Mouse (Mus musculus): ENCODE data around the gene Tfeb. TPM values are rescaled to one million over a fixed set of nuclear protein-coding genes. Genes with fewer than 3 reads are reported as not detected.

Tfeb gene
- total and polyA plus RNA-seq, 3 experiments, result 29.1 to 49.3 (median 39.9) TPM

DNA sequence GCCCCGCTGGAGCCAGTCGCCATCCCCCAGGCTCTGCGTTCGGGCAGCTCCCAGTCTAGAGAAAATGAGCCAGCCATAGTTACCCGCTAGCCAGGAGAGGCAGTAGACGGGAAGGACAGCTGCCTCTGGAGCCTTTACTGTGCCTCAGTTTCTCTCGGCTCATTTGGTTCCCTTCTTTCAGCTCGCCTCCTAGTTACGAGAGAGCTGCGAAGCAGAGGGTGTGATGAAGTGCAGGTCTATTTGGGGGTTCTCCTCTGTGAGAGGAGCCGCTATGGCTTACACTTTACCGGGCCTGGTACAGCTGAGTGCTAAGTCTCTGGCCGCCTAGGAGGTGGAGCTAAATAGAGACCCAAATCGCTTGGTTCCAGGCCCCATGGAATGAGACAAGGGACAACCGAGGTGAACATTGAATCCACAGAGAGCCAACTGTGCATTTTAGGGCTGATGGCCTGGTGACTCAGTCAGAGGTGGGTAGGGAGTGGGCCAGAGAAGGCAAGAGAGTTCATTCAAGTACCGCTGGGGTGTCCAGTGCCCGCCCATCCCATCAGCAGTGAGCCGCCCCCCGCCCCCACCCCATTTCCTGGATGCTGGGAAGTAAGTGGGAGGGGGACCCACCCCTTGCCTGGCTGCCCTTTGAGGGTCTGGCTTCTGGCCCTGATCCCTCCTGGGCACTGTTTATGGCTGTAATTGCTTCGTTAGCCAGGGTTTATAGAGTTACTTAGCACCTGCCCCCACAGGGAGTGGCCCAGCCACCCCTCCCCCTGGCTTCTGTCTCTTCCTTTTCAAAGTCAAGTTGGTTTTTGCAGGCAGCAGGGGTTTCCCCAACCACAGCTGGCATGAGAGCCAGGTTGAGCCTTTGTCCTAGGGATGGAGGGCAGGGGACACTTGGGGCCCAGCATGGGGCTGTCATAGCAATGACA is 2.3 kb downstream of the Tfeb start:
- DNase-seq (ENCODE audit: extremely low read depth), result peak; percentile 92
- dilution Hi-C loops (cut with MboI; ENCODE audit: extremely low pct_ligation_motif_present, extremely low pct_unique_long_range_greater_than_20kb, low sequenced_read_pairs), result no loop called here
- in situ Hi-C loops (cut with MboI; ENCODE audit: low pct_ligation_motif_present, low pct_unique_long_range_greater_than_20kb, low sequenced_read_pairs), result no loop called here
- TF ChIP-seq SIN3A (IDR thresholded peaks at IDR 0.05; ENCODE audit: low read length) (peak; percentile 81), TBP (conservative IDR thresholded peaks at IDR 0.05; ENCODE audit: low read depth, low read length) (peak; percentile 94), KAT2A (IDR thresholded peaks at IDR 0.05; ENCODE audit: insufficient replicate concordance, low read length) (0 out of 2 replicates have a peak, but pooled peaks have one; percentile 41), USF2 (conservative IDR thresholded peaks at IDR 0.05; ENCODE audit: low read depth, low read length) (no peak), RCOR1 (conservative IDR thresholded peaks at IDR 0.05; ENCODE audit: low read depth, low read length) (peak; percentile 68; the same call in 1 of the 2 replicates), MXI1 (IDR thresholded peaks at IDR 0.05; ENCODE audit: low read depth, low read length) (peak; percentile 53), MAZ (IDR thresholded peaks at IDR 0.05; ENCODE audit: low read depth, low read length) (peak; percentile 83), USF1 (IDR thresholded peaks at IDR 0.05; ENCODE audit: low read depth, low read length) (no peak), UBTF (IDR thresholded peaks at IDR 0.05; ENCODE audit: low read depth, low read length) (no peak), MYC (IDR thresholded peaks at IDR 0.05; ENCODE audit: low read depth, low read length) (peak; percentile 46; the same call in 1 of the 2 replicates), MEF2A (IDR thresholded peaks at IDR 0.05; ENCODE audit: borderline replicate concordance, low read depth, low read length) (peak; percentile 70; the same call in 1 of the 2 replicates), ZKSCAN1 (IDR thresholded peaks at IDR 0.05; ENCODE audit: borderline replicate concordance, low read depth, low read length) (no peak), ZNF384 (IDR thresholded peaks at IDR 0.05; ENCODE audit: low read depth, low read length) (no peak), EP300 (IDR thresholded peaks at IDR 0.05; ENCODE audit: low read length) (peak; percentile 79), TCF12 (IDR thresholded peaks at IDR 0.05; ENCODE audit: low read depth, low read length) (peak; percentile 96), BHLHE40 (IDR thresholded peaks at IDR 0.05; ENCODE audit: low read depth, low read length) (peak; percentile 73), RAD21 (IDR thresholded peaks at IDR 0.05; ENCODE audit: low read depth, low read length) (no peak; the same call in 1 of the 2 replicates), NELFE (IDR thresholded peaks at IDR 0.05; ENCODE audit: low read depth, low read length) (peak; percentile 56), ZC3H11A (IDR thresholded peaks at IDR 0.05; ENCODE audit: low read depth, low read length) (no peak), HCFC1 (IDR thresholded peaks at IDR 0.05; ENCODE audit: low read depth, low read length) (no peak; the same call in 1 of the 2 replicates), ETS1 (conservative IDR thresholded peaks at IDR 0.05; ENCODE audit: low read depth, low read length) (peak; percentile 90), E2F4 (IDR thresholded peaks at IDR 0.05; ENCODE audit: insufficient replicate concordance, low read depth, low read length) (no peak), PAX5 (IDR thresholded peaks at IDR 0.05; ENCODE audit: low read length) (no peak), IRF4 (IDR thresholded peaks at IDR 0.05; ENCODE audit: low read depth, low read length) (peak; percentile 77), CHD2 (IDR thresholded peaks at IDR 0.05; ENCODE audit: low read length) (peak; percentile 93), ELF1 (IDR thresholded peaks at IDR 0.05; ENCODE audit: low read depth, low read length) (0 out of 2 replicates have a peak, but pooled peaks have one; percentile 39), JUND (conservative IDR thresholded peaks at IDR 0.05; ENCODE audit: low read depth, low read length) (no peak), JUN (IDR thresholded peaks at IDR 0.05; ENCODE audit: insufficient read depth, low read depth, low read length) (no peak), CTCF (conservative IDR thresholded peaks at IDR 0.05 in 1 of 2, IDR thresholded peaks at IDR 0.05 in 1 of 2; ENCODE audit: low read depth in 2 of 2, low read length in 2 of 2) (no peak; a peak in 1 of 4 replicates), POLR2AphosphoS2 (IDR thresholded peaks at IDR 0.05; ENCODE audit: low read depth, low read length) (peak; percentile 59; the same call in 1 of the 2 replicates), MAFK (IDR thresholded peaks at IDR 0.05; ENCODE audit: insufficient replicate concordance, low read length) (no peak), ZMIZ1 (IDR thresholded peaks at IDR 0.05; ENCODE audit: low read depth, low read length) (no peak; the same call in none of the 2 replicates), NRF1 (IDR thresholded peaks at IDR 0.05; ENCODE audit: low read depth, low read length) (no peak; the same call in 1 of the 2 replicates), POLR2A (IDR thresholded peaks at IDR 0.05; ENCODE audit: low read depth, low read length) (peak; percentile 88), GABPA (IDR thresholded peaks at IDR 0.05; ENCODE audit: insufficient replicate concordance, low read depth, low read length) (no peak), SMC3 (IDR thresholded peaks at IDR 0.05; ENCODE audit: low read depth, low read length) (no peak; the same call in 1 of the 2 replicates), CHD1 (IDR thresholded peaks at IDR 0.05; ENCODE audit: low read depth, low read length) (peak; percentile 96)

More for the DNA sequence above, 2.3 kb downstream of the Tfeb start:
- Histone ChIP-seq H3K4me1 (ENCODE audit: control insufficient read depth in 1 of 2, insufficient read depth in 2 of 2) (peaks cover 12 to 37% of the 10 kb centered on the region in 2 experiments), H3K4me2 (ENCODE audit: insufficient read depth, low read depth, poor library complexity, severe bottlenecking) (peak overlapping the region; percentile 78), H3K27ac (ENCODE audit: insufficient read depth, low read depth) (peak overlapping the region; percentile 99), H3K79me2 (replicated peaks; ENCODE audit: control insufficient read depth, extremely low read depth, insufficient read depth, poor library complexity, severe bottlenecking) (peaks cover 29% of the 10 kb centered on the region), H3K9ac (ENCODE audit: insufficient read depth, low read depth) (peak overlapping the region; percentile 98), H3K9me3 (replicated peaks; ENCODE audit: low read length) (peaks cover 10% of the 10 kb centered on the region), H3K36me3 (replicated peaks in 1 of 2; ENCODE audit: control insufficient read depth in 1 of 2, insufficient read depth in 1 of 2, low read length in 1 of 2) (peaks cover 1 to 23% of the 10 kb centered on the region in 2 experiments), H3K4me3 (replicated peaks in 1 of 3; ENCODE audit: low read depth in 2 of 3, low read length in 2 of 3, poor library complexity in 1 of 3) (peak overlapping the region; percentile 72 to 87 (median 79)), H3K27me3 (replicated peaks) (no peaks in the 10 kb centered on the region)

All from CH12.LX (cell line).